Comparison of ENCODE assay signal across 11 mouse cellular contexts in the genomic region with DNA sequence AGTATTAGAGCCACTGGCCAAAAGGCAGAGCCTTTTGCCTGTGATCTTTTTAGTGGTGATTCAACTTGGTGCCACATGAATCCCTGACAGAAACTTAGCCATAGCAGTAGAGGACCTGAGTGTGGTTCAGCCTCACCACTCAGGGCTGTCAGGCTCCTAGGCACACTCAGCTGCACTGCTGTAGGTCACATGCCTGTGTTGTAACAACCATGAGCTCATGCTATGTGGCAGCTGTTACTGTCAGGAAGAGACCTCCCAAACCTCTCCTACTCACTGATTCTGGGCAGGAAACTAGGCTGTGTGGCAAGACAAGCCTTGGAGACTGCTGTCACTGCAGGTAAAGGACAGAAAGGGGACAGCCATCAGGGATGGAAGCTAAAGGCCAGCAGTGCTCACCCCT.
DNase-seq lines count a peak whose midpoint lies in the region; ATAC-seq lines count a peak whose summit lies in the region.
"Had no signal": no experiment of that assay in that cellular context is flagged by ENCODE, and none has a peak within 500 bp of the region (broad histone marks: within the 10 kb centered on the region; RNA-seq: fewer than 3 reads in every experiment).

No protein-coding gene starts in this region.

- intact Hi-C loops in gastrocnemius, postnatal 36 days (cut with DNase I), result no loop called here

- H3K9me3 ChIP-seq in heart, embryonic 14.5 days (ENCODE audit: control insufficient read depth, low read length), result no peaks in the 10 kb centered on the region
- H3K9me3 ChIP-seq: embryonic facial prominence, embryonic 15.5 days had no signal

- peak; percentile 34 for DNase-seq in gastrocnemius, adult 18-20 months (ENCODE audit: low spot score)
- DNase-seq in gastrocnemius, postnatal 36 days, result no peak
- peak; percentile 65 for DNase-seq in NIH3T3 (ENCODE audit: low read depth)
- DNase-seq in lung, postnatal 25 days (ENCODE audit: low spot score), result peak; percentile 68
- no peak for DNase-seq in right cerebral cortex, postnatal 14 days
- DNase-seq in cerebellum, postnatal 25 days, result no peak
- no peak for DNase-seq in thymus, postnatal 14 days

- H3K9ac ChIP-seq in heart, embryonic 14.5 days (ENCODE audit: low read length), result 0 out of 2 replicates have a peak overlapping the region, but pooled peaks have one; percentile 21
- H3K9ac ChIP-seq: embryonic facial prominence, embryonic 15.5 days had no signal

- peak; percentile 55; the same call in 1 of the 2 replicates for ATAC-seq in heart, embryonic 14.5 days (ENCODE audit: insufficient number of reproducible peaks, insufficient read depth, low FRiP score, low read depth)
- ATAC-seq: CD4-positive, CD25-positive, alpha-beta regulatory T cell, adult 4 months had no signal

- peaks cover 35% of the 10 kb centered on the region for H3K36me3 ChIP-seq in heart, embryonic 14.5 days (ENCODE audit: control insufficient read depth, insufficient read depth, low read length)

- H3K4me2 ChIP-seq in heart, embryonic 14.5 days (ENCODE audit: low read length), result no peak overlapping the region
- H3K4me2 ChIP-seq: embryonic facial prominence, embryonic 15.5 days had no signal

- H3K27me3 ChIP-seq in heart, embryonic 14.5 days (ENCODE audit: control insufficient read depth, insufficient read depth, low read length), result no peaks in the 10 kb centered on the region
- H3K27me3 ChIP-seq: embryonic facial prominence, embryonic 15.5 days had no signal

- H3K4me1 ChIP-seq in heart, embryonic 14.5 days (ENCODE audit: control insufficient read depth in 2 of 2, insufficient read depth in 2 of 2, low read length in 2 of 2), result peaks cover 23 to 32% of the 10 kb centered on the region in 2 experiments

- peak overlapping the region; percentile 8 to 31; a peak in 2 of 4 replicates for H3K27ac ChIP-seq in heart, embryonic 14.5 days (replicated peaks in 1 of 2; ENCODE audit: control insufficient read depth in 1 of 2, insufficient read depth in 1 of 2, low read depth in 2 of 2, low read length in 2 of 2)
- H3K27ac ChIP-seq: embryonic facial prominence, embryonic 15.5 days; layer of hippocampus, adult 2 months had no signal

- H3K4me3 ChIP-seq in heart, embryonic 14.5 days (ENCODE audit: control insufficient read depth in 1 of 2, insufficient read depth in 1 of 2, low read depth in 1 of 2, low read length in 2 of 2), result no peak overlapping the region
- H3K4me3 ChIP-seq: embryonic facial prominence, embryonic 15.5 days; layer of hippocampus, adult 2 months had no signal

Comparison
In these comparisons a context has a peak if more than half of its experiments do, and no peak if none do; other contexts are left out.
1. DNase-seq: peak in gastrocnemius, adult 18-20 months (single experiment), NIH3T3 (single experiment) and lung, postnatal 25 days (single experiment); none in gastrocnemius, postnatal 36 days (0 of 2), right cerebral cortex, postnatal 14 days (single experiment), cerebellum, postnatal 25 days (0 of 2) and thymus, postnatal 14 days (single experiment).